Mouse (Mus musculus) testis, adult 2 months (tissue): Measurements from ENCODE around the gene Serac1.

Experiments
- CTCF ChIP-seq: fragments of 200-500 bp; IDR thresholded peaks from 2 replicates; pipeline ENCODE4 v1.5.1; 2012; ENCODE audit warnings: low read depth, mild to moderate bottlenecking, inconsistent platforms, low read length, moderate library complexity; ENCODE audit not compliant: control insufficient read depth, insufficient read depth, insufficient replicate concordance
- POLR2A ChIP-seq: fragments of 200-500 bp; IDR thresholded peaks from 2 replicates; pipeline ENCODE4 v1.6.1; 2012; ENCODE audit warnings: low read depth, mild to moderate bottlenecking, inconsistent platforms, low read length, moderate library complexity; ENCODE audit not compliant: control insufficient read depth

DNA sequence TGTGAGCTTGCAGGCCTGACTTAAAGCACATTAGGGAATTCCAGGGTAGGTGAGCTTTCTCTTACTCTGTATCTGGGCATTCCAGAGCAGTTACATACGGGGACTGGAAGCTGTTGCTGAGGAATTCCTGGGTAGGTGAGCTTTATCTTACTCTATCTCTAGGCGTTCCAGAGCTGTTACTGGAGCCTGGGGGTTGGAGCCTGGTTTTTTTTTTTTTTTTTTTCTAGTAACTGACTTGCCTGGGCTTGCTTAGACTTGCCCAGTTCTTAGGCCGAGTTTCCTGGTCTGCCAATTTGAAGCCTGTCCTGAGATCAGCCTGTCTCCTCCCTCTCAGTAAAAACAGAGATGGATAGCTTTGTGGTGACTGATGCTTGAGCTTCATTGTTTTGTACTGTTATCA is 48.5 kb upstream of the Serac1 start:
- TF ChIP-seq CTCF (no peak), POLR2A (no peak)
